ENCODE assay signal across 8 mouse cellular contexts in the genomic region with DNA sequence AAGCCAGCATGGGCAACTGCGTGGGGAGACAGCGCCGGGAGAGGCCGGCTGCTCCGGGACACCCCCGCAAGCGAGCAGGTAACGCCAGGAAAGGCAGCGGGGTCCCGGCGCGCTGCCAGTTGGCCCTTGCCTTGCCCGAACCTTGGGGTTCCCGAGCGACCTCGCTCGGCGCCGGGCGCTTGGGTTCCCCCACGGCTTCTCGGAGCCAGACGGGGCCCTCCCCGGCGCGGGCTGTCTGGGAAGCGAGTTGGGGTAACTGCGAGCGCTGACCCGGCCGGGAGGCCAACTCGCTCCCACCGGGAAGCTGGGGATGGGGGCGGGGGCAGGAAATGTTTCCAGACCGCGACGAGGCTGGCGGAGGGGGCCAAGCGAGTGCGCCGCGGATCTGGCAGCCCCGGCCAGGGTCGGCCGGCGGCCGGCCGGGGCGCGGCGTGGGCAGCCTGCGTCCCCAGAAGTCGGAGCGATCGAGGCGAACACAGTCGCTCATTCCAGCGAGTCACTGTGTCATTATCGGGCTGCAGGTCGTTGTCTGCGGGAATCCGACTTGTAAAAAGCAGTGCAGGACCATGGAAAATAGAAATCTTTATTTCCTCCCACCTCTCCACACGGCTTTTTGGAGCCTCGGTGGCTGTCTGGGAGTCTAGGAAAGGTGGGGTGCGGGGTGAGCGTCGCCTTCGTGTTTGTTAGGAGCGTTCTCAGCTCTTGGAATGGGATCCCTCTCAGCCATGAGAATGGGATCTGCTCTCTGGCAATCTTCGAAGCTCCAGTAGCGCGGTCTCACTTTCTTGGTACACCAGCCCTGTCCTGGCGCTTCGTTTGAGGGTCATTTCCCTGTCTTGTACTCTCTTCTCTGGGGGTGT. TPM values are rescaled to one million over a fixed set of nuclear protein-coding genes. Genes with fewer than 3 reads are reported as not detected.
A peak's percentile ranks its signal among the peaks of the same experiment; 100 is the strongest.
DNase-seq lines count a peak whose midpoint lies in the region; ATAC-seq and TF ChIP-seq lines count a peak whose summit lies in the region.

No protein-coding gene starts in this region.

- WGBS in kidney, adult 2 months = under 1% methylated on average over 74 of the region's 74 CpGs
- 0% methylated on average over 74 of the region's 74 CpGs for WGBS in kidney, embryonic 14.5 days

- no peaks in the 10 kb centered on the region for H3K9me3 ChIP-seq in kidney, embryonic 14.5 days (ENCODE audit: control insufficient read depth, low read length)

- TF ChIP-seq POLR2A in kidney, adult 2 months (IDR thresholded peaks at IDR 0.05; ENCODE audit: low read depth, low read length) = no peak
- TF ChIP-seq POLR2A in cortical plate, adult 2 months (IDR thresholded peaks at IDR 0.05; ENCODE audit: extremely low read depth, insufficient read depth, low read length) = no peak

- H3K9ac ChIP-seq in kidney, embryonic 14.5 days (ENCODE audit: low read depth, low read length) = peak overlapping the region; percentile 92

- H3K4me1 ChIP-seq in kidney, adult 2 months (ENCODE audit: control insufficient read depth, insufficient read depth, low read length) = peaks cover 7% of the 10 kb centered on the region; the same call in 1 of the 2 replicates
- no peaks in the 10 kb centered on the region for H3K4me1 ChIP-seq in cortical plate, adult 2 months (ENCODE audit: control insufficient read depth, insufficient read depth, low read length)
- 0 out of 2 replicates have a peak, but pooled peaks cover 3% of the 10 kb centered on the region for H3K4me1 ChIP-seq in kidney, embryonic 14.5 days (ENCODE audit: control insufficient read depth, insufficient read depth, low read length)

- no peaks in the 10 kb centered on the region for H3K27me3 ChIP-seq in kidney, adult 2 months (replicated peaks; ENCODE audit: control insufficient read depth, insufficient read depth, low read length)
- H3K27me3 ChIP-seq in kidney, embryonic 14.5 days (ENCODE audit: control insufficient read depth, insufficient read depth, low read length) = no peaks in the 10 kb centered on the region

- H3K4me2 ChIP-seq in kidney, embryonic 14.5 days (replicated peaks; ENCODE audit: low read depth, low read length) = peak overlapping the region; percentile 88

- H3K36me3 ChIP-seq in kidney, adult 2 months (ENCODE audit: control insufficient read depth, insufficient read depth, low read length) = no peaks in the 10 kb centered on the region
- H3K36me3 ChIP-seq in kidney, embryonic 14.5 days (ENCODE audit: control insufficient read depth, insufficient read depth, low read length) = no peaks in the 10 kb centered on the region

- peak; percentile 50 for DNase-seq in kidney, adult 2 months
- no peak for DNase-seq in kidney, adult 11 months
- peak; percentile 61 for DNase-seq in NIH3T3 (ENCODE audit: low read depth)
- peak; percentile 63 to 70 for DNase-seq in heart, adult 18-20 months
- DNase-seq in lung, postnatal 36 days = peak; percentile 40
- peak; percentile 48 for DNase-seq in right cerebral cortex, postnatal 14 days

- H3K4me3 ChIP-seq in kidney, adult 2 months (ENCODE audit: insufficient read depth, low read depth, low read length) = peak overlapping the region; percentile 81
- H3K4me3 ChIP-seq in cortical plate, adult 2 months (ENCODE audit: insufficient read depth, low read length) = peak overlapping the region; percentile 84
- peak overlapping the region; percentile 77 for H3K4me3 ChIP-seq in kidney, embryonic 14.5 days (ENCODE audit: low read length)

- peak overlapping the region; percentile 89 for H3K27ac ChIP-seq in kidney, adult 2 months (ENCODE audit: insufficient read depth, low read depth, low read length)
- H3K27ac ChIP-seq in cortical plate, adult 2 months (ENCODE audit: insufficient read depth, low read length) = peak overlapping the region; percentile 17; the same call in 1 of the 2 replicates
- peak overlapping the region; percentile 84 for H3K27ac ChIP-seq in kidney, embryonic 14.5 days (ENCODE audit: low read depth, low read length)

- ATAC-seq in kidney, embryonic 14.5 days (ENCODE audit: low FRiP score, low TSS enrichment) = no peak

- no peak for TF ChIP-seq CTCF in kidney, adult 2 months (conservative IDR thresholded peaks at IDR 0.05; ENCODE audit: insufficient read depth, insufficient read length, low read depth, low read length)
- TF ChIP-seq CTCF in cortical plate, adult 2 months (IDR thresholded peaks at IDR 0.05; ENCODE audit: extremely low read depth, insufficient read depth, low read length) = no peak

RNA-seq across cellular contexts. Expression of gene Ubtd1, which starts 0.6 kb away (rescaled TPM):
- polyA plus RNA-seq in kidney, adult 2 months (2012; rRNA removed) = 23.0 and 28.2 TPM in 2 replicates
- polyA plus RNA-seq in cortical plate, adult 2 months (2012; rRNA removed) = 14.9 and 17.4 TPM in 2 replicates
- total RNA-seq in heart, adult 18-20 months (2021) = 10 to 100 TPM; 17.7 to 19.2 TPM
- 23.1 and 29.8 TPM in 2 replicates for polyA plus RNA-seq in kidney, embryonic 14.5 days (2014; fragmentation: Nextera tagmentation; extraction: Ambion mirVana)

RNA-seq across cellular contexts. Expression of gene Mms19, which starts 1.2 kb away (rescaled TPM):
- 54.9 and 56.1 TPM in 2 replicates for polyA plus RNA-seq in kidney, adult 2 months (2012; rRNA removed)
- 44.3 and 52.0 TPM in 2 replicates for polyA plus RNA-seq in cortical plate, adult 2 months (2012; rRNA removed)
- total RNA-seq in heart, adult 18-20 months (2021) = 10 to 100 TPM; 13.9 to 14.6 TPM
- 33.4 and 42.3 TPM in 2 replicates for polyA plus RNA-seq in kidney, embryonic 14.5 days (2014; fragmentation: Nextera tagmentation; extraction: Ambion mirVana)

RNA-seq across cellular contexts. Expression of gene Zdhhc16, which starts 48.9 kb away (rescaled TPM):
- 74.2 and 78.7 TPM in 2 replicates for polyA plus RNA-seq in kidney, adult 2 months (2012; rRNA removed)
- 70.0 and 71.7 TPM in 2 replicates for polyA plus RNA-seq in cortical plate, adult 2 months (2012; rRNA removed)
- 10 to 100 TPM; 12.9 to 14.0 TPM for total RNA-seq in heart, adult 18-20 months (2021)
- 60.9 and 68.9 TPM in 2 replicates for polyA plus RNA-seq in kidney, embryonic 14.5 days (2014; fragmentation: Nextera tagmentation; extraction: Ambion mirVana)

RNA-seq across cellular contexts. Expression of gene Exosc1, which starts 48.9 kb away (rescaled TPM):
- polyA plus RNA-seq in kidney, adult 2 months (2012; rRNA removed) = 11.8 and 15.2 TPM in 2 replicates
- 27.8 and 28.6 TPM in 2 replicates for polyA plus RNA-seq in cortical plate, adult 2 months (2012; rRNA removed)
- total RNA-seq in heart, adult 18-20 months (2021) = 10 to 100 TPM; 11.4 to 13.1 TPM
- 90.8 and 99.0 TPM in 2 replicates for polyA plus RNA-seq in kidney, embryonic 14.5 days (2014; fragmentation: Nextera tagmentation; extraction: Ambion mirVana)

RNA-seq across cellular contexts. Expression of gene Ankrd2, which starts 53.6 kb away (rescaled TPM):
- polyA plus RNA-seq in kidney, adult 2 months (2012; rRNA removed) = 0.14 and 2.2 TPM in 2 replicates
- polyA plus RNA-seq in cortical plate, adult 2 months (2012; rRNA removed) = 0.33 and 0.45 TPM in 2 replicates
- under 1 TPM in 1 of 2 experiments, not detected in 1; 0.47 TPM for total RNA-seq in heart, adult 18-20 months (2021)
- polyA plus RNA-seq in kidney, embryonic 14.5 days (2014; fragmentation: Nextera tagmentation; extraction: Ambion mirVana) = not detected in 2 replicates

Comparison
In these comparisons a context has a peak if more than half of its experiments do, and no peak if none do; other contexts are left out.
1. H3K27ac ChIP-seq: peak in every context shown above with its lines; median percentile 89 in kidney, adult 2 months; 84 in kidney, embryonic 14.5 days; 17 in cortical plate, adult 2 months.